Mouse (Mus musculus): ENCODE measurements around the gene Stc2.

- TF ChIP-seq EP300 (IDR thresholded peaks at IDR 0.05; ENCODE audit: low read depth) (no peak), CTCF (IDR thresholded peaks at IDR 0.05; ENCODE audit: low read depth) (no peak)
These were observed 10.5 kb downstream of the Stc2 start for GRCm38 (mm10) chr11:31359283-31359902.

All from liver, embryonic 14.5 days (tissue).